Mouse (Mus musculus) limb, embryonic 12.5 days (tissue): ENCODE data around the gene Isyna1. TPM values are rescaled to one million over a fixed set of nuclear protein-coding genes. Genes with fewer than 3 reads are reported as not detected.

Experiments
- ATAC-seq: fragments of 200-750 bp; cut with Nextera tagmentation; 2 replicates; pipeline ENCODE4 v1.8.0; 2017; ENCODE audit warnings: low read depth, moderate TSS enrichment; ENCODE audit not compliant: insufficient number of reproducible peaks, insufficient read depth, low FRiP score, low TSS enrichment
- H3K27ac ChIP-seq: fragments of 300-500 bp; sonication (generic); 2 replicates; pipeline ENCODE4 v1.5.1; 2016; ENCODE audit warnings: mild to moderate bottlenecking, moderate library complexity
- H3K27me3 ChIP-seq: fragments of 300-500 bp; sonication (generic); 2 replicates; pipeline ENCODE4 v1.6.1; 2016; ENCODE audit warnings: mild to moderate bottlenecking, moderate library complexity
- H3K36me3 ChIP-seq: fragments of 300-500 bp; sonication (generic); 2 replicates; pipeline ENCODE4 v1.6.1; 2016; ENCODE audit warnings: mild to moderate bottlenecking, moderate library complexity
- H3K4me1 ChIP-seq: fragments of 300-500 bp; sonication (generic); replicated peaks from 2 replicates; pipeline ENCODE4 v1.6.1; 2016
- H3K4me2 ChIP-seq: fragments of 300-500 bp; sonication (generic); 2 replicates; pipeline ENCODE4 v1.6.1; 2016; ENCODE audit warnings: mild to moderate bottlenecking, moderate library complexity
- H3K4me3 ChIP-seq: fragments of 300-500 bp; sonication (generic); replicated peaks from 2 replicates; pipeline ENCODE4 v1.5.1; 2016; ENCODE audit warnings: mild to moderate bottlenecking
- H3K9ac ChIP-seq: fragments of 300-500 bp; sonication (generic); replicated peaks from 2 replicates; pipeline ENCODE4 v1.6.1; 2016; ENCODE audit warnings: mild to moderate bottlenecking, moderate library complexity
- H3K9me3 ChIP-seq: fragments of 300-500 bp; sonication (generic); 2 replicates; pipeline ENCODE4 v1.6.1; 2016; ENCODE audit warnings: mild to moderate bottlenecking, moderate library complexity
- WGBS: fragments of 180-500 bp; shearing (Covaris S2); methylation state at CpG from one replicate; pipeline ENCODE4 v1.1.7; 2016; 5-methylcytosine and 5-hydroxymethylcytosine counted together
- polyA plus RNA-seq: library from polyadenylated mRNA; unstranded; fragments of >200 nt; fragmentation: Nextera tagmentation; extraction: Ambion mirVana; gene quantifications from 2 replicates; pipeline ENCODE4 v1.2.1, GENCODE M21; 2016

The Isyna1 gene
- 177 and 180 TPM in 2 replicates for polyA plus RNA-seq

- peaks cover 54% of the 10 kb centered on the region for H3K36me3 ChIP-seq
- peak within 1 kb of the TSS; percentile 87 for H3K27ac ChIP-seq
- H3K4me2 ChIP-seq = peak within 1 kb of the TSS; percentile 96
- WGBS = 1% methylated on average over 39 of the region's 40 CpGs
- H3K9ac ChIP-seq = peak within 1 kb of the TSS; percentile 75
- no peaks in the 10 kb centered on the region; the same call in 1 of the 2 replicates for H3K27me3 ChIP-seq
- peak within 1 kb of the TSS; percentile 68 for H3K4me3 ChIP-seq
- peak; percentile 89 for ATAC-seq
- peaks cover 57% of the 10 kb centered on the region for H3K4me1 ChIP-seq
- no peaks in the 10 kb centered on the region for H3K9me3 ChIP-seq
Measured at GRCm38 (mm10) chr8:70593961-70594609, at the start of gene Isyna1. TSS of gene Isyna1 (plus strand) at chr8:70594373.

- Histone ChIP-seq H3K9ac (no peak overlapping the region), H3K27me3 (no peaks in the 10 kb centered on the region)
Measured at GRCm38 (mm10) chr8:70546412-70546811, 47.8 kb upstream of the Isyna1 start.

GRCm38 (mm10) chr8:70547762-70548161 lies 46.4 kb upstream of the Isyna1 start:
- H3K9ac ChIP-seq = no peak overlapping the region
- no peaks in the 10 kb centered on the region for H3K4me1 ChIP-seq
- no peaks in the 10 kb centered on the region for H3K27me3 ChIP-seq
- 0 out of 2 replicates have a peak, but pooled peaks cover 11% of the 10 kb centered on the region for H3K36me3 ChIP-seq
- H3K4me2 ChIP-seq = no peak overlapping the region
- H3K9me3 ChIP-seq = no peaks in the 10 kb centered on the region
- H3K4me3 ChIP-seq = no peak overlapping the region
- H3K27ac ChIP-seq = no peak overlapping the region
- ATAC-seq = no peak
- 87% methylated on average over 6 of the region's 6 CpGs for WGBS

More at GRCm38 (mm10) chr8:70546412-70546811, 47.8 kb upstream of the Isyna1 start:
- ATAC-seq = no peak
- WGBS = 81% methylated on average over 4 of the region's 4 CpGs
- Histone ChIP-seq H3K36me3 (0 out of 2 replicates have a peak, but pooled peaks cover 11% of the 10 kb centered on the region), H3K27ac (no peak overlapping the region), H3K4me1 (0 out of 2 replicates have a peak, but pooled peaks cover 4% of the 10 kb centered on the region), H3K9me3 (no peaks in the 10 kb centered on the region), H3K4me2 (no peak overlapping the region), H3K4me3 (no peak overlapping the region)

- WGBS = 95% methylated on average over 10 of the region's 10 CpGs
- H3K9me3 ChIP-seq = no peaks in the 10 kb centered on the region
- H3K36me3 ChIP-seq = 0 out of 2 replicates have a peak, but pooled peaks cover 4% of the 10 kb centered on the region
- H3K27me3 ChIP-seq = no peaks in the 10 kb centered on the region
- no peak overlapping the region for H3K4me2 ChIP-seq
- no peak overlapping the region for H3K4me3 ChIP-seq
- no peak overlapping the region for H3K9ac ChIP-seq
- no peak overlapping the region for H3K27ac ChIP-seq
- H3K4me1 ChIP-seq = peaks cover 7% of the 10 kb centered on the region; the same call in 1 of the 2 replicates
- ATAC-seq = no peak
Measured at GRCm38 (mm10) chr8:70549412-70550184, 44.6 kb upstream of the Isyna1 start.

GRCm38 (mm10) chr8:70551558-70552161 lies 42.5 kb upstream of the Isyna1 start:
- ATAC-seq = no peak
- Histone ChIP-seq H3K4me2 (no peak overlapping the region), H3K27me3 (no peaks in the 10 kb centered on the region), H3K9ac (no peak overlapping the region), H3K4me3 (no peak overlapping the region), H3K9me3 (no peaks in the 10 kb centered on the region), H3K36me3 (peaks cover 9% of the 10 kb centered on the region; the same call in 1 of the 2 replicates), H3K27ac (no peak overlapping the region), H3K4me1 (peaks cover 7% of the 10 kb centered on the region; the same call in 1 of the 2 replicates)
- WGBS = 76% methylated on average over 3 of the region's 3 CpGs

GRCm38 (mm10) chr8:70552836-70553235 lies 41.3 kb upstream of the Isyna1 start:
- WGBS = 76% methylated on average over 1 of the region's 1 CpGs
- Histone ChIP-seq H3K27ac (no peak overlapping the region), H3K36me3 (peaks cover 9% of the 10 kb centered on the region; the same call in 1 of the 2 replicates), H3K4me3 (no peak overlapping the region), H3K4me1 (peaks cover 7% of the 10 kb centered on the region; the same call in 1 of the 2 replicates), H3K4me2 (no peak overlapping the region), H3K27me3 (no peaks in the 10 kb centered on the region), H3K9ac (0 out of 2 replicates have a peak overlapping the region, but pooled peaks have one; percentile 2), H3K9me3 (no peaks in the 10 kb centered on the region)
- ATAC-seq = no peak

- H3K27me3 ChIP-seq = no peaks in the 10 kb centered on the region
- ATAC-seq = no peak
- H3K4me1 ChIP-seq = peaks cover 10% of the 10 kb centered on the region; the same call in 1 of the 2 replicates
- H3K27ac ChIP-seq = no peak overlapping the region
- peaks cover 9% of the 10 kb centered on the region; the same call in 1 of the 2 replicates for H3K36me3 ChIP-seq
- no peaks in the 10 kb centered on the region for H3K9me3 ChIP-seq
- H3K4me3 ChIP-seq = no peak overlapping the region
- H3K4me2 ChIP-seq = no peak overlapping the region
- H3K9ac ChIP-seq = no peak overlapping the region
Measured at GRCm38 (mm10) chr8:70553740-70554139, 40.4 kb upstream of the Isyna1 start.

GRCm38 (mm10) chr8:70555079-70555747 lies 39.0 kb upstream of the Isyna1 start:
- H3K4me2 ChIP-seq = no peak overlapping the region
- H3K27me3 ChIP-seq = no peaks in the 10 kb centered on the region
- H3K4me1 ChIP-seq = peaks cover 10% of the 10 kb centered on the region; the same call in 1 of the 2 replicates
- H3K9me3 ChIP-seq = no peaks in the 10 kb centered on the region
- 85% methylated on average over 4 of the region's 4 CpGs for WGBS
- no peak overlapping the region for H3K4me3 ChIP-seq
- ATAC-seq = no peak
- H3K9ac ChIP-seq = no peak overlapping the region
- H3K36me3 ChIP-seq = peaks cover 9% of the 10 kb centered on the region; the same call in 1 of the 2 replicates
- H3K27ac ChIP-seq = no peak overlapping the region

GRCm38 (mm10) chr8:70558334-70558733 lies 35.8 kb upstream of the Isyna1 start:
- no peak overlapping the region; the same call in 1 of the 2 replicates for H3K9ac ChIP-seq
- peaks cover 9% of the 10 kb centered on the region; the same call in 1 of the 2 replicates for H3K36me3 ChIP-seq
- H3K27me3 ChIP-seq = no peaks in the 10 kb centered on the region
- H3K4me2 ChIP-seq = no peak overlapping the region
- H3K4me1 ChIP-seq = peaks cover 9% of the 10 kb centered on the region; the same call in 1 of the 2 replicates
- no peak overlapping the region for H3K4me3 ChIP-seq
- no peak for ATAC-seq
- 0 out of 2 replicates have a peak overlapping the region, but pooled peaks have one; percentile 7 for H3K27ac ChIP-seq
- WGBS = 79% methylated on average over 4 of the region's 4 CpGs
- H3K9me3 ChIP-seq = no peaks in the 10 kb centered on the region

GRCm38 (mm10) chr8:70558983-70559382 lies 35.2 kb upstream of the Isyna1 start:
- Histone ChIP-seq H3K27ac (no peak overlapping the region), H3K4me2 (no peak overlapping the region), H3K36me3 (peaks cover 9% of the 10 kb centered on the region; the same call in 1 of the 2 replicates), H3K4me1 (0 out of 2 replicates have a peak, but pooled peaks cover 3% of the 10 kb centered on the region), H3K9ac (no peak overlapping the region), H3K4me3 (no peak overlapping the region), H3K9me3 (no peaks in the 10 kb centered on the region), H3K27me3 (no peaks in the 10 kb centered on the region)
- no peak for ATAC-seq
- 84% methylated on average over 3 of the region's 3 CpGs for WGBS
